Mouse (Mus musculus) spleen, adult 18-20 months (tissue): ENCODE data around the gene Theg.
A peak's percentile ranks its signal among the peaks of the same experiment; 100 is the strongest.

Experiments
- DNase-seq, 2 experiments: peaks; one replicate each; pipeline ENCODE4 v3.0.0; 2022; ENCODE audit warnings: mixed read lengths in 2 of 2

Theg gene

GRCm38 (mm10) chr10:79554330-79555237 lies 32.5 kb downstream of the Theg start, which contains the start of gene Mier2:
TSS of gene Mier2 (minus strand) at chr10:79555199.
- DNase-seq: peak; percentile 70 to 82

GRCm38 (mm10) chr10:79553691-79554090 lies 33.4 kb downstream of the Theg start:
- DNase-seq: no peak

- DNase-seq: no peak
These were observed 34.0 kb downstream of the Theg start for GRCm38 (mm10) chr10:79553176-79553575.

- DNase-seq: no peak
These were observed 34.6 kb downstream of the Theg start for GRCm38 (mm10) chr10:79552531-79552930.

DNA sequence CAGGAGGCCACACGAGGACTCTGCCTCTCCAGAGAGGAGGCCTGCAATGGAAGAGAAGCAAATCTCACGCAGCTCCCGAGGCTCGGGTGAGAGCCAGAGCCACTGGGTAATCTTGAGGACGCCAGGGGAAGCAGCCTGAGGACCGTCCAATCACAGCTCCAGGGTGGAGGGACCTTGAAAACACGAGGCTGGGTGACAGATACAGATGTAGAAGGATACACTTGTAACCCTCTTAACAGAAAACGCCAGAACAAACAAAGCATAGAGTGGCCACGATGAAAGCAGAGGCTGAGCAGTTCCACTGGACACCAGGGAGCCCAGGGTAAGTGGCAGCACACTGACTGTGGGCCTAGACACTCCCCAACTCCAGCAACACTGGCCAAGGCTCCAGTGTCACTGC lies 36.8 kb downstream of the Theg start:
- DNase-seq: no peak

GRCm38 (mm10) chr10:79548971-79549723 lies 38.0 kb downstream of the Theg start:
- DNase-seq: no peak

- DNase-seq: no peak
These were observed 38.6 kb downstream of the Theg start for GRCm38 (mm10) chr10:79548546-79548945.

DNA sequence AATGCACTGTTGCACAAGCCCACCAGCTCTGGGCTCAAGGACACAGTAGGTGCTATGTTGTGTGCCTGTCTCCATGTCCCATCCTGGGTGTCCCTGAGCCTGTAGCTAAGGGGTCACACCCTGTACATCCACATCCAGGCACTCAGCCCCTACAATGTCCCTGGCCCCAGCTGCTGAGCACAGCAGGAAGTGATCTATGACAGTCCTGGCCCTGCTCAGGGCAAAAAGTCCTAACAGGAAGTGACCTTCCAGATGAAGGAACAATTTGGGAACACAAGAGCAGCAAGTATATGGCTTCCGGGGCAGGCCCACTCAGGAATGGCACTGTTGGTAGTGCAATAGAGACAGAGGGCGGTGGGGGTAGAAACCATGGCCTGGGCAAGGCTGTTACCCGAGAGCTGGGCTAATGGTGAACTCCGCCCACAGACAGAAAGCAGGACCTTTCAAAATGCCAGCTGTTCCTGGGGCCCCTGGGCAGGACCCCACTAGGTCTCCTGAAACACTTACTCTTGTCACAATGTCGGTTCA lies 39.9 kb downstream of the Theg start:
- no peak for DNase-seq

DNA sequence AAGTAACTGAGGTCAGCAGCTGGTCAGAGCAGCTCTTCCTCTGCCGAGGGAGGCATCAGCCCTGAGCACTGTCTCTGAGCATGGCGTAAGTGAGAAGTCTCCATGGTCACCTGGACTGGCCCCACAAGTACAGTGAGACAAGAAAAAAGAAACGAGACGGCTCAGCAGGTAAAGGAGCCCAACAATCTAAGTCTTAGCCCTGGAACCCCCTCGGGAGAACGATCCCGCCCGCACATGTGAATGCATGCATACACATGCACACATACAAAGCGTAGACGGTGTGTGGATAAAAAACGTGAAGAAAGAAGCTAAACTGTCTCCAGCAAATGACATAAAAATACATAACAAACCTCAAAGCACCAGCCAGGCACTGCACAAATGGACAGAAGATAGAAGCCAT lies 40.6 kb downstream of the Theg start:
- no peak for DNase-seq

DNA sequence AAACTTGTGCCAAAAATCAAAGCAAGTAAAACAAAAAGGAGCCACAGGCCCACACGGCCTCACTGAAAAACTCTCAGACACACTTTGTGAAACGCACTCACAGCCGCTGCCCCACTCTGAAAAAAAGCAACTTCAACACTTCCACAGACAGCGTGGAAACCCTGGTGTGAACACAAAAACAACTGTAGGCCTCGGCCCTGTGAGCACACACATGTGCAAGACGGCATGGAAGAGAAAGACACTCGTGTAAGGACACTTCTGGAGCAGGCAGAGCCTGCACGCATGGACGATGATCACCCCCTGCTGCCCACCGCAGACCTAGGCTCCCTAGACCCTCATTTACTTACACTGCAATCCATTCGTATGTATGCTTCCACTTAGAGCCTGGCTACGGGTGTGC lies 41.2 kb downstream of the Theg start:
- no peak for DNase-seq

DNA sequence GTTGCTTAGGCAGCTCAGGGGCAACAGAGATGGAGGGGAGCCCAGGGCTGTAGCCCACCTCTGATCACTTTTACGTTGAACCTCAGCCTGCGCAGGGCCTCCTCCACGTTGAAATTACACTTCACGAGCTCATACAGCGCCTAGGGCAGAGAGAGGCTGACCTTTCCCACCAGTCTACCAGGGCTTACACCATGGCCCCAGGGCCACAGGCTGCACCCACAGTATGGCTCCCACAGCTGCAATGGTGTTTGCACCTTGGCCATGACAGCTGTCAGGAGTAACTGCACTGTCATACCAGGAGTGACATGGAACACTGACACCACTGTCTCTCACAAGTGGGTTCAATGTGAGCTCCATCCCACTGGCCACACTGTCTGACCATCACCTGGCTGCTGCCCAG lies 42.5 kb downstream of the Theg start:
- DNase-seq: no peak

DNA sequence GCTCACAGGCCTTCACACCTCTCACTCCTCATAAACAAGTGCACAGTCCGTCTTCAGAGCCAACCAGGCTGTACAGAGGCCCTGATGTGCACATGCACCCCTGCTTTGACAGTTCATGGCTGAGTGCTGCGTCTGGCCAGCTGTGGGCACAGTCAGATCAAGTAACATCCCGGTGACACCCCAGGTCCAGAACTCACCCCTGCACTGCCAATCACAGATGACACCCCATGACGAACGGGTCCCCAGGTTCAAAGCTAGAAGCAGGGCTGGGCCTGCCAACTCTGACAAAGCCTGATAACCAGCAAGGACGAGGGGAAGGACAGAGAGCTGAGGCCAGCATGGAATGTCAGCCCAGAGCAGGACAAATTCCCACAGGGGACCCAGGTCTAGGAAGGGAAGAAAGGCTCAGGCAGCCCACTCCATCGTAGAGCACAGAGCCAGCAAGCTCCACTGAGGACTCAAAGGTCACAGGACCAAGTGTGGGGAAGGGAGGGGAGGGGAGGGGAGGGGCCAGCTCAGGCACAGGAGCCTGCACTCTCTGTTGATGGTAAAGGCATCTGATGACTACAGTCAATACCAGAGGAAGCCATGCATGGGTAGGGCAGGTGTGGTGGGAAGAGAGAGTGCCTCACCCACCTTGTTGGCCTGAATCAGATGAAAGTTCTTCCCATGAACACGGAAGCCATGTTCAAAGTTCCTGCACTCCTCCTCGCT lies 43.1 kb downstream of the Theg start:
- DNase-seq: no peak

- DNase-seq: no peak
These were observed 45.0 kb downstream of the Theg start for GRCm38 (mm10) chr10:79542171-79542570.

DNA sequence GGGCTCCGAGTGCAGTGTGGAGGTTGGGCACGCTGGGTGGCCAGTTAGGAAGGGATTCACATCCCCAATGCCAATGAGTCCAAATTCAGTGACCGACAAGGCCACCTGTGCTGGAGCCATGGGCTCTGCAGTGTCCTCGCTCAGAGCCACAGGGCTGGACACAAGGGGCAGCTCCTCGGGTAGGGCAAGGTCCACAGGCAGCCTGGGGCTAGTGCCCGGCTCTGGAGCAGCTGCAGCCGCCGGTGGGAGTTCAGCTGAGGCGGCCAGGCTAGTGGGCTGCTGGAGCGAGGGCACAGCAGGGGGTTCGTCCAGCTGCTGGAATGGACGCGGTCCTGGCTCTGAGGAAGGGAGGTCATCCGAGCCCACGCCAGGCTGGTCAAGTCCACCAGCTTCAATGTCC lies 45.6 kb downstream of the Theg start:
- peak in 1 of 2 experiments; percentile 4 for DNase-seq

GRCm38 (mm10) chr10:79540746-79541145 lies 46.4 kb downstream of the Theg start:
- no peak for DNase-seq

DNA sequence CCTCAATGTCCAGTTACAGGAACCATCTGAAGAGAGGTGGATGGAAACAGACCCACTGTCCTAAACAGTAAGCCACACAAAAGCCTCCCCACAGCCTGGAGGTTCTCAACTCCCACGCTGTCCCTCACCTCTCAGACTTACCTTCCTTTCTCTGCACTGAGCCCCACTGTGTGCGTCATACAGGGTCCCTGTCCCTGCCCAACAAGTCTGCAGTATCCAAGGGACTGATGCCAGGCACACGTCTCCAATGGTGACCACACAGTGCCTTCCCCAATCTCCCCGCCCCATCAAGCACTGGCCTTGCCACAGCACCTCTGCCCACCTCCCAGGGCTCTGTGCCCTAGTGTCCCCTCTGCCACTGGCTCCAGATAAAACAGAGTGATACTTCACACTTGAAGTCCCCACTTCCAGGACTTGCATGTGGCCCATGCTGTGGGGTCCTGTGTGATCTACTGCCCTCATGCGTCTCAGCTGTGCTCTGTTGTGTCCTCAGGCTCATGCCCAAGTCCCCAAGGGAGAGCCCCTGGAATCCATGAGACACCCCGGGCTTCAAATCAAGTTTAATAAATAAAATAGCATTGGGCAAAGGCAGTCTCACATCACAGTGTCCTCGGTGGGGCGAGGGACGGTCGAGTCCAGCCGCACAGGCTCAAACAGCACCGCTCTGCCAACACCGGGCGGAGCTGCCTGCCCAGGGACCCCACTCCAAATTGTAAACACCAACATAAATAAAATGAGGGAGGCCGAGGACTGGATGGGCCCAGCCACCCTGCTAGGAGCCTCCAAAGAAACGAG lies 47.2 kb downstream of the Theg start:
- peak in 1 of 2 experiments; percentile 3 for DNase-seq

DNA sequence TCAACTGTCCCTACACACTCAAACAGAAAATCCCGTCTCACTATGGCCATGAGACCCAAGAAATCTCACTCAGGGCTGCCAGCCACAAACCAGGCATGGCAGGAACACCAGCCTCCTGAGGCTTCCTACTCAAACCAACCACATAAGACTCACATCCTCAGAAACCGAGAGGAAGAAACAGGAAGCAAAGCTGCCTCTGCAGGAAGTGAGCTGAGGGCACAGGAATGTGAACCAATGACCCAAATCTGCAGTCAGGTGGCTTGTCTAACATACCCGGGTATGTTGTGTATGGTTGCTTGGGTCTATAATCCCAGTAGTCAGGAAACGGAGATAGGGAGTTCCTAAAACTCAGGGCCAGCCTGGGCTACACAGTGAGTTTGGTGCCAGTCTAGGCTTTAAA lies 48.3 kb downstream of the Theg start:
- no peak for DNase-seq

GRCm38 (mm10) chr10:79538323-79538722 lies 48.8 kb downstream of the Theg start:
- peak in 1 of 2 experiments; percentile 2 for DNase-seq

DNA sequence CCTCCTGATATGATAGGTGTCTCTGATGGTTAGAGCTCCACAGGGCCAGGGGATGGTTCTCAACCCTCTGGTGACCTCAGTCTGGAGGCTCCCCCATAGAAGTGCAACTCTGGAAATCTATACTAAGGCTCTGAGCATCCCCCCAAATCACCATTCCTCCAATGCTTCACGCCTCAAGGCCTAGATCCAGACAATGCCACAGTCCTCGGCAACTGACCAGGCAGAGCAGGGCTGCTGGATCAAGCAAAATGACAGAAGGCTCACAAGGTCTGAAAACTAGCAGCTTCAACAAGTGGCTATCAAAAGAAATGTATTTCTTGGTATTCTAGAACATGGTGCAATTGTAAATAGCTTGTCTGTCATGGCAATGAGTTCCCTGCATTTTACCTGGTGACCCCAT lies 49.4 kb downstream of the Theg start:
- no peak for DNase-seq

GRCm38 (mm10) chr10:79537271-79537670 lies 49.9 kb downstream of the Theg start:
- peak in 1 of 2 experiments; percentile 2 for DNase-seq

DNA sequence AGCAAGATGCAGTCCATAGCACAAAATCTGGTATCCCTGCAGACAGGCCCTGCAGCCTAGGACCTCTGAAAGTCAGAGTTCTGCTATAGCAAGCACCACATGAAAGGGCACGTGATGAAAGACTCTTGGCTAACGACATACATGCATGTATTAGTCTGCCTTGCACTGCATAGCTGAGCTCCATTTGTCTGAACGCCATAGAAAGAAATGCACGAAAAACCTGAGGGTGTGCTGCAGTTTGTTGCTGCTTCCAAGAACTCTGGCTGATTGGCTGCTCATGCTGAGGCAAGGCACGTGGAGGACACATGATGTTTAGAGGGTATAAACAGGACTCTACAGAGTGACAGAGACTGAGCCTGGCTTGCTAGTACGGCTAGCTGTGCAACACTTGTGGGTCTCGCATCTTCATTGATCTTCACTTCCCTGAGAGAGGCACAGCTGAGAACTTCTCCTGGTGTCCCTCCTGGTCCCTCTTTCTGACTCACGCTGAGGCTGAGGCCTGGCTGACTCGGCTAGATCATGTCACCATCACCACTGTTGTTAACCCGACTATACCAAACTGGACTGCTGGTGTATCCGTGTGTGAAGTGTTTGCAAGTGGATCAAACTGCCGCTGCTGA lies 50.6 kb downstream of the Theg start:
- DNase-seq: no peak

GRCm38 (mm10) chr10:79535431-79535830 lies 51.7 kb downstream of the Theg start:
- no peak for DNase-seq
